Mouse (Mus musculus) forebrain, postnatal 0 days (tissue): ENCODE results near the gene Prtn3. TPM values are rescaled to one million over a fixed set of nuclear protein-coding genes. Genes with fewer than 3 reads are reported as not detected.

Source experiments
- ATAC-seq: fragments of 200-750 bp; cut with Nextera tagmentation; 2 replicates; pipeline ENCODE4 v1.8.0; 2017; ENCODE audit warnings: mild to moderate bottlenecking, moderate library complexity
- DNase-seq: peaks from one replicate; pipeline ENCODE4 v3.0.0-alpha.2; 2015
- H3K27ac ChIP-seq: fragments of 300-500 bp; sonication (generic); 2 replicates; pipeline ENCODE4 v1.5.1; 2014; ENCODE audit warnings: low read depth, mild to moderate bottlenecking, antibody characterized with exemption, low read length, moderate library complexity, mixed read lengths
- H3K27me3 ChIP-seq: fragments of 300-500 bp; sonication (generic); 2 replicates; pipeline ENCODE4 v1.6.1; 2014; ENCODE audit warnings: mild to moderate bottlenecking, low read length, mixed read lengths; ENCODE audit not compliant: insufficient read depth
- H3K36me3 ChIP-seq: fragments of 300-500 bp; sonication (generic); 2 replicates; pipeline ENCODE4 v1.6.1; 2014; ENCODE audit warnings: mild to moderate bottlenecking, moderate library complexity; ENCODE audit not compliant: insufficient read depth
- H3K4me1 ChIP-seq: fragments of 300-500 bp; sonication (generic); 2 replicates; pipeline ENCODE4 v1.6.1; 2014; ENCODE audit warnings: antibody characterized with exemption; ENCODE audit not compliant: insufficient read depth
- H3K4me2 ChIP-seq: fragments of 300-500 bp; sonication (generic); 2 replicates; pipeline ENCODE4 v1.6.1; 2014; ENCODE audit warnings: low read depth, mild to moderate bottlenecking, moderate library complexity
- H3K4me3 ChIP-seq: fragments of 300-500 bp; sonication (generic); 2 replicates; pipeline ENCODE4 v1.5.1; 2014; ENCODE audit warnings: low read depth, low read length, mixed read lengths
- H3K9ac ChIP-seq: fragments of 300-500 bp; sonication (generic); 2 replicates; pipeline ENCODE4 v1.6.1; 2014; ENCODE audit warnings: mild to moderate bottlenecking
- H3K9me3 ChIP-seq: fragments of 300-500 bp; sonication (generic); 2 replicates; pipeline ENCODE4 v1.6.1; 2016; ENCODE audit warnings: low read length
- CTCF ChIP-seq: sonication (generic); IDR thresholded peaks from 2 replicates; pipeline ENCODE4 v1.5.1; 2016; ENCODE audit warnings: antibody characterized with exemption, control low read depth, low read depth
- WGBS: fragments of 180-500 bp; shearing (Covaris S2); extraction: QIAGEN DNeasy Blood & Tissue Kit; methylation state at CpG from one replicate; pipeline ENCODE4 v1.1.7; 2014; 5-methylcytosine and 5-hydroxymethylcytosine counted together
- polyA plus RNA-seq: library from polyadenylated mRNA; unstranded; fragments of >200 nt; fragmentation: Nextera tagmentation; extraction: Ambion mirVana; gene quantifications from 2 replicates; pipeline ENCODE4 v1.2.1, GENCODE M21; 2015
- total RNA-seq: library from RNA; depleted of rRNA; stranded (reverse); fragments of >200 nt; gene quantifications from 2 replicates; pipeline ENCODE4 v1.2.3, GENCODE M21; 2014

The Prtn3 gene
- total and polyA plus RNA-seq, 2 experiments from 2014 or later = 4.9 to 15.4 TPM

DNA sequence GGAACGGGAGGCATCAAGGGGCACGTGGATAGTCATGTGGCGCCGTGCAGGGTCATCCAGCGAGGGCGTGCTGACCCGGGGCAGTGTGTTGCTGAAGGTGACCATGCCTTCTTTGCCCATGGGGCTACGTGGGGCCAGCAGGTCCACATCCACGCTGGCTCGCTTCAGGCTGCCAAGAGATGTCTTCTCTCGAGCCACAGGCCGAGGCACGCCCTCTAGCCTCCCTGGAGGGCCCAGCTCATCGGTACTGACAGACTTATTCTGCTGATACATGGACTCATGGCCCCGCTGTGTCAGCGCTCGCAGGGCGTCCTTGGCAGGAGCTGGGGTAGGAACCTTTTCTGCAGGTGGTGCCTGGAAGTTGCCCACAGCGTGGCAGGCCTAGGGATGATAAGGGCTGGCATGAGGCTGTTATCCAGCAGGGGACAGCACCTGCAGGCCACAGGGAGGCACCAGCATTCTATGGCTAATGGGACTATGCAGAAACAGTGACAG is 8.4 kb upstream of the Prtn3 start:
- Histone ChIP-seq H3K27ac (0 out of 2 replicates have a peak overlapping the region, but pooled peaks have one; percentile 15), H3K4me2 (no peak overlapping the region), H3K9me3 (no peaks in the 10 kb centered on the region), H3K27me3 (no peaks in the 10 kb centered on the region), H3K36me3 (peaks cover 79% of the 10 kb centered on the region), H3K9ac (no peak overlapping the region), H3K4me1 (no peaks in the 10 kb centered on the region), H3K4me3 (no peak overlapping the region)
- 73% methylated on average over 19 of the region's 19 CpGs for WGBS
- ATAC-seq = peak; percentile 4; the same call in 1 of the 2 replicates
- DNase-seq = no peak
- peak; percentile 47 for TF ChIP-seq CTCF

DNA sequence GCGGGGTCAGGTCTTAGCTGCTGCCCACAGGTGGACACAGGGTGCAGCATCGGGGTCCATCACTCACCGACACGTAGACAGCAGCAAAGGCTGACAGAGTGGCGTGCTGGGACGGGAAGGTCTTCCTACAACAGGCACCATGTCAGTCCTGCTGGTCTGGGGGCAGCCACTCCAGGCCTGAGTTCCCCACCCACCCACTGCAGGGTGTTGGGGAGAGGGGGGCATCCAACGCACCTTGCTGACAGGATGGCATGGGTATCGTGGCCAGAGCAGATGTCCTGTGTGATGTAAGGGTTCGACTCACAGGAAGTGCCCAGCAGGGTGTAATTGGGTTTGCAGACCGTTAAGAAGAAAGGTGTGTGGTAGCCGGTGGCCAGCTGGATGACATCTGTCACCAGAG is 7.7 kb upstream of the Prtn3 start:
- Histone ChIP-seq H3K9me3 (no peaks in the 10 kb centered on the region), H3K27me3 (no peaks in the 10 kb centered on the region), H3K4me2 (no peak overlapping the region), H3K4me1 (no peaks in the 10 kb centered on the region), H3K36me3 (peaks cover 71% of the 10 kb centered on the region), H3K9ac (no peak overlapping the region), H3K4me3 (no peak overlapping the region), H3K27ac (no peak overlapping the region)
- WGBS = 77% methylated on average over 11 of the region's 11 CpGs
- no peak for DNase-seq
- TF ChIP-seq CTCF = no peak
- ATAC-seq = no peak

DNA sequence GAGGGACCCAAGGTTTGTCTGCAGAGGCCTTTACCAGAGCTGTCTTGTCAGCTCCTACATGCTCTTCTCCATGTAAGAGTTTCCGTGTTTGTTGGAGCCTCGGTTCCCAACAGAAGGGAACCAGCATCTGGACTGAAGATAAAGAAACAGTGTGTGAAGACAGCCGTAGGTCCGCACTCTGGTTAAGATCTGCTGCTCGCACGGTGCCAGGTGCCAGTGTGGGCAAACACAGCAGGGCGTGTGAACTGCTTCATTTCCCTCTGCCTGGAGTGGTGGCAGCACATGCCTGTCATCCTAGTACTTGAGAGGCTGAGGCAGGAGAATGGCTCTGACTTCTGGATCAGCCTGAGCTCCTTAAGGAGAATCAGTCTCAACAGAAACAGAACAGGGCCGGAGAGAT is 2.4 kb upstream of the Prtn3 start:
- no peaks in the 10 kb centered on the region for H3K9me3 ChIP-seq
- H3K4me3 ChIP-seq = 0 out of 2 replicates have a peak overlapping the region, but pooled peaks have one; percentile 17
- ATAC-seq (no peak), DNase-seq (no peak)
- 61% methylated on average over 8 of the region's 8 CpGs for WGBS
- no peak overlapping the region for H3K9ac ChIP-seq
- H3K4me2 ChIP-seq = peak overlapping the region; percentile 67
- H3K4me1 ChIP-seq = no peaks in the 10 kb centered on the region
- H3K36me3 ChIP-seq = peaks cover 20% of the 10 kb centered on the region
- TF ChIP-seq CTCF = no peak
- no peak overlapping the region for H3K27ac ChIP-seq
- no peaks in the 10 kb centered on the region for H3K27me3 ChIP-seq

DNA sequence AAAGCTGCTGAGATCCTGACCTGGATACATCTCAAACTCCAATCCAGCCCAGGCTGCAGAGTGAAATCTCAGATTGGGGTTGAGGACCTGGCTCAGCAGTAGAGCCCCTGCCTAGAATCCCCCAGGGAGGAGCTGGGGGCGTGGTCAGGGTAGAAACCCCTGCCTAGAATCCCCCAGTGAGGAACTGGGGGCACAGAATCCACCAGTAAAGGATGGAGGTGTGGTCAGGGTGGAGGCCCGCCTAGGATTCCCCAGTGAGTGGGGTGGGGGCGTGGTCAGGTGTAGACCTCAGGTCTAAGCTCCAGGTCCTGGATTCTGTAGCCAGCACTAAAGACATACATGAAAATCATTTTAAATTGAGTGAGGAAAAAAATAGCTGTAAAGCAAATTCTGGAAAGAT is 1.4 kb upstream of the Prtn3 start:
- no peak for DNase-seq
- 55% methylated on average over 3 of the region's 3 CpGs for WGBS
- Histone ChIP-seq H3K36me3 (peaks cover 13% of the 10 kb centered on the region), H3K9ac (peak overlapping the region; percentile 87), H3K27ac (peak overlapping the region; percentile 93), H3K27me3 (no peaks in the 10 kb centered on the region), H3K4me3 (peak overlapping the region; percentile 54), H3K4me2 (peak overlapping the region; percentile 67), H3K4me1 (no peaks in the 10 kb centered on the region), H3K9me3 (no peaks in the 10 kb centered on the region)
- ATAC-seq = no peak
- no peak for TF ChIP-seq CTCF

DNA sequence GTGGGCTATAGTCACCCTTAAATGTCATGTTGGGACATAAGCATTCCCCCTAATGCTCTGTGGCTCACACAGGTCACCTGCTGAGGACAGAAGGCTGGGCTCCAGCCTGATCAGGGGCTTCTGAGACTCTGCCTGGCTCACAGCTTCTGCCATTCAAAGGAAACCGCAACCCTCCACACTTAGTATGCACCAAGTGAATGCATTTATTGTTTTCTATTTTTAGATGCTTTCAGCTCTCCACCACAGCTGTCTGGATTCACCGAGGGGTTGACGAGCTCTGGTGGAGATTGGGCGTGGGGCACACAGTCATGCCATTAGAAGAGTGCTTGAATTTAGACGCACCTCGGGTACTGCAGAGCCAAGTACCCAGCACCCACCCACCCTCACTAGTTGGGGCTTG is 963 bp upstream of the Prtn3 start:
- Histone ChIP-seq H3K27me3 (no peaks in the 10 kb centered on the region), H3K4me3 (peak overlapping the region; percentile 54), H3K36me3 (peaks cover 13% of the 10 kb centered on the region), H3K9me3 (no peaks in the 10 kb centered on the region), H3K27ac (peak overlapping the region; percentile 93), H3K4me2 (peak overlapping the region; percentile 67), H3K9ac (peak overlapping the region; percentile 87), H3K4me1 (no peaks in the 10 kb centered on the region)
- TF ChIP-seq CTCF = no peak
- peak; percentile 25 for ATAC-seq
- under 1% methylated on average over 6 of the region's 6 CpGs for WGBS
- DNase-seq = peak; percentile 66

DNA sequence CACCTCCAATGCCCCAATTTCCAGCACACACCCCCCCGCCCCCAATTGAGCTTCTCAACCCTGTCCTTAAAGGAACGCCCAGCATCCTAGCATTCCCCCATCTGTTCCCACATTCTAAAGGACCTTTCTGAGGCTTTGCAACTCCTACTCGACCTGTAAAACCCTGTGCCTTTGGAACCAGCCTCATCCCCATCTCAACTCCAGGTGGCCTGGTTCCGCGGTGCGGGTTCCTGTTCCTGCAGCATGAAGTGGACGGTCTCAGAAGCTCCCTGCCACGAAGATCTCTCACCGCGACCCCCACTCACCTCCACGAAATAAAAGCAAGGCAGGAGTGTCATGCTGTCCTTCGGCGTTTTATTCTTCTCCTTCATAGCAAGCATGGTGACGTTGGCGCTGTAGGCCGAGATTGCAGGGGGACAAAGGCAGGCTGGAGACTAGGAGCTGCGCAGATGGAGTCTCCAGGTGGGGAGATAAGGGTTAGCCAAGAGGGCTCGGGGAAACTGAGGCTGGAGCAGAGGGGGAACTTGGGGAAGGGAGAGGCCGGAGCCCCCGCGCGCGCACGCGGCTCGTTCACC is 474 bp upstream of the Prtn3 start:
- ATAC-seq = peak; percentile 32
- Histone ChIP-seq H3K36me3 (peaks cover 13% of the 10 kb centered on the region), H3K4me3 (peak overlapping the region; percentile 54), H3K9me3 (no peaks in the 10 kb centered on the region), H3K4me1 (no peaks in the 10 kb centered on the region), H3K27ac (peak overlapping the region; percentile 93), H3K9ac (peak overlapping the region; percentile 87), H3K27me3 (no peaks in the 10 kb centered on the region), H3K4me2 (peak overlapping the region; percentile 67)
- DNase-seq = no peak
- no peak for TF ChIP-seq CTCF
- WGBS = 3% methylated on average over 26 of the region's 26 CpGs

DNA sequence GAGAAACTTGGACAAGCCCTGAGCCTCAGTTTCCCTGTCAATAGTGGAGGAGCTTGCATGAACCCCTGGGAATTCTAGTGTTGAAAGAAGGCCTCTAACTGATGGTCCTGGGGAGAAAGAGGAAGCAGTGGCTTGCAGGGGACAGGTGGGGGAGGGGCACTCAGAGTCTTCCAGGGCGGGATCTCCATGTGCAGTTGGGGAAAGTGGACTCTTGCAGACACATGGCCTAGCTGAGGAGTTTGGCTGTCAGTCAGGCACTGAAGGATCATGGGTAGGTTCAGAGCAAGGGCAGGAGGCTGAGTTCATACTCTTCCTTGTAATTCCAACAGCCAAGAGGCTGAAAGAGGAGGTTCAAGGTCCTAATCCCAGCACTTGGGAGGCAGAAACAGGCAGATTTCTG is 2.9 kb downstream of the Prtn3 start:
- Histone ChIP-seq H3K4me2 (no peak overlapping the region), H3K4me3 (no peak overlapping the region), H3K27me3 (peaks cover 5% of the 10 kb centered on the region; the same call in 1 of the 2 replicates), H3K9ac (no peak overlapping the region), H3K9me3 (no peaks in the 10 kb centered on the region), H3K27ac (no peak overlapping the region), H3K4me1 (no peaks in the 10 kb centered on the region), H3K36me3 (no peaks in the 10 kb centered on the region)
- 60% methylated on average over 1 of the region's 1 CpGs for WGBS
- ATAC-seq = no peak
- DNase-seq = no peak
- no peak for TF ChIP-seq CTCF
